Mouse (Mus musculus): ENCODE results near the gene Ostf1. TPM values are rescaled to one million over a fixed set of nuclear protein-coding genes. Genes with fewer than 3 reads are reported as not detected.

The Ostf1 gene
- polyA plus RNA-seq, 1 experiment from 2014 or later = 70.4 TPM

- H3K4me2 ChIP-seq (replicated peaks; ENCODE audit: low read depth, low read length) = no peak overlapping the region
- WGBS = 72% methylated on average over 6 of the region's 6 CpGs
- H3K4me3 ChIP-seq (ENCODE audit: low read depth, low read length) = no peak overlapping the region
- H3K9me3 ChIP-seq (ENCODE audit: control insufficient read depth, low read depth, low read length) = no peaks in the 10 kb centered on the region
- H3K9ac ChIP-seq (replicated peaks; ENCODE audit: low read depth, low read length) = no peak overlapping the region
- no peaks in the 10 kb centered on the region for H3K36me3 ChIP-seq (ENCODE audit: control insufficient read depth, insufficient read depth, low read length)
- no peaks in the 10 kb centered on the region for H3K27me3 ChIP-seq (ENCODE audit: control insufficient read depth, insufficient read depth, low read length)
- ATAC-seq (ENCODE audit: insufficient number of reproducible peaks, insufficient read depth, low FRiP score, low read depth) = no peak
- no peak overlapping the region for H3K27ac ChIP-seq (ENCODE audit: low read length)
- no peaks in the 10 kb centered on the region for H3K4me1 ChIP-seq (ENCODE audit: control insufficient read depth, insufficient read depth, low read length)
These were observed 18.9 kb upstream of the Ostf1 start for GRCm38 (mm10) chr19:18650473-18650872.

DNA sequence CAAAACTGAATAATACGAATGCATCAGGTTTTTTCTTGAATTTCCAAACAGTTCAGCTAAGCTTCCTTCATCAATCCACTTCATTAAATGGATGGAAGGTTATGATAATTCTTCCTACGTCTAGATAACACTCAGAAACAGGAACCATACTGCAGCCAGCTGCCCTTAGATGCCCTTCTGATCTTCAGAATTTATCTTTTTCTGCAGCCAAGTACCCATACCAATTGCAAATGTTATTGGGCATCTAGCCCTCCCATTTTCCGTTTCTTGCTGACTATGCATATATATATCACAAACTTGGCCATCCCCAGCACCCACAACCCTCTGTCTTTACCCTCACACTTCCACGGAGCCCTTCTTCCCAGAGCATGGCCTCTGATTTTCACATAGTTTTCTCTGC lies 18.3 kb upstream of the Ostf1 start:
- no peak overlapping the region for H3K9ac ChIP-seq (replicated peaks; ENCODE audit: low read depth, low read length)
- no peaks in the 10 kb centered on the region for H3K4me1 ChIP-seq (ENCODE audit: control insufficient read depth, insufficient read depth, low read length)
- H3K4me3 ChIP-seq (ENCODE audit: low read depth, low read length) = no peak overlapping the region
- no peak for ATAC-seq (ENCODE audit: insufficient number of reproducible peaks, insufficient read depth, low FRiP score, low read depth)
- H3K9me3 ChIP-seq (ENCODE audit: control insufficient read depth, low read depth, low read length) = no peaks in the 10 kb centered on the region
- WGBS = 76% methylated on average over 4 of the region's 4 CpGs
- no peaks in the 10 kb centered on the region for H3K27me3 ChIP-seq (ENCODE audit: control insufficient read depth, insufficient read depth, low read length)
- no peaks in the 10 kb centered on the region for H3K36me3 ChIP-seq (ENCODE audit: control insufficient read depth, insufficient read depth, low read length)
- H3K4me2 ChIP-seq (replicated peaks; ENCODE audit: low read depth, low read length) = no peak overlapping the region
- no peak overlapping the region for H3K27ac ChIP-seq (ENCODE audit: low read length)

GRCm38 (mm10) chr19:18648558-18648945 lies 16.9 kb upstream of the Ostf1 start:
- H3K9ac ChIP-seq (replicated peaks; ENCODE audit: low read depth, low read length) = no peak overlapping the region
- no peaks in the 10 kb centered on the region for H3K4me1 ChIP-seq (ENCODE audit: control insufficient read depth, insufficient read depth, low read length)
- WGBS = 80% methylated on average over 6 of the region's 6 CpGs
- H3K27ac ChIP-seq (ENCODE audit: low read length) = no peak overlapping the region
- H3K4me2 ChIP-seq (replicated peaks; ENCODE audit: low read depth, low read length) = no peak overlapping the region
- H3K27me3 ChIP-seq (ENCODE audit: control insufficient read depth, insufficient read depth, low read length) = no peaks in the 10 kb centered on the region
- H3K36me3 ChIP-seq (ENCODE audit: control insufficient read depth, insufficient read depth, low read length) = no peaks in the 10 kb centered on the region
- ATAC-seq (ENCODE audit: insufficient number of reproducible peaks, insufficient read depth, low FRiP score, low read depth) = no peak
- no peak overlapping the region for H3K4me3 ChIP-seq (ENCODE audit: low read depth, low read length)
- H3K9me3 ChIP-seq (ENCODE audit: control insufficient read depth, low read depth, low read length) = no peaks in the 10 kb centered on the region

- no peaks in the 10 kb centered on the region for H3K36me3 ChIP-seq (ENCODE audit: control insufficient read depth, insufficient read depth, low read length)
- H3K27me3 ChIP-seq (ENCODE audit: control insufficient read depth, insufficient read depth, low read length) = no peaks in the 10 kb centered on the region
- H3K9ac ChIP-seq (replicated peaks; ENCODE audit: low read depth, low read length) = no peak overlapping the region
- no peaks in the 10 kb centered on the region for H3K4me1 ChIP-seq (ENCODE audit: control insufficient read depth, insufficient read depth, low read length)
- no peak overlapping the region for H3K27ac ChIP-seq (ENCODE audit: low read length)
- no peak overlapping the region for H3K4me2 ChIP-seq (replicated peaks; ENCODE audit: low read depth, low read length)
- 50% methylated on average over 9 of the region's 9 CpGs for WGBS
- no peaks in the 10 kb centered on the region for H3K9me3 ChIP-seq (ENCODE audit: control insufficient read depth, low read depth, low read length)
- no peak for ATAC-seq (ENCODE audit: insufficient number of reproducible peaks, insufficient read depth, low FRiP score, low read depth)
- no peak overlapping the region for H3K4me3 ChIP-seq (ENCODE audit: low read depth, low read length)
These were observed 16.3 kb upstream of the Ostf1 start for GRCm38 (mm10) chr19:18647775-18648557.

- Histone ChIP-seq H3K9me3 (ENCODE audit: control insufficient read depth, low read depth, low read length) (no peaks in the 10 kb centered on the region), H3K36me3 (ENCODE audit: control insufficient read depth, insufficient read depth, low read length) (no peaks in the 10 kb centered on the region), H3K27me3 (ENCODE audit: control insufficient read depth, insufficient read depth, low read length) (no peaks in the 10 kb centered on the region), H3K4me2 (replicated peaks; ENCODE audit: low read depth, low read length) (no peak overlapping the region), H3K4me1 (ENCODE audit: control insufficient read depth, insufficient read depth, low read length) (no peaks in the 10 kb centered on the region), H3K27ac (ENCODE audit: low read length) (no peak overlapping the region), H3K9ac (replicated peaks; ENCODE audit: low read depth, low read length) (no peak overlapping the region), H3K4me3 (ENCODE audit: low read depth, low read length) (no peak overlapping the region)
- ATAC-seq (ENCODE audit: insufficient number of reproducible peaks, insufficient read depth, low FRiP score, low read depth) = no peak
- WGBS = 78% methylated on average over 5 of the region's 5 CpGs
These were observed 15.3 kb upstream of the Ostf1 start for GRCm38 (mm10) chr19:18646853-18647420.

GRCm38 (mm10) chr19:18646397-18646796 lies 14.8 kb upstream of the Ostf1 start:
- no peaks in the 10 kb centered on the region for H3K4me1 ChIP-seq (ENCODE audit: control insufficient read depth, insufficient read depth, low read length)
- H3K27ac ChIP-seq (ENCODE audit: low read length) = no peak overlapping the region
- H3K4me3 ChIP-seq (ENCODE audit: low read depth, low read length) = no peak overlapping the region
- ATAC-seq (ENCODE audit: insufficient number of reproducible peaks, insufficient read depth, low FRiP score, low read depth) = no peak
- H3K27me3 ChIP-seq (ENCODE audit: control insufficient read depth, insufficient read depth, low read length) = no peaks in the 10 kb centered on the region
- no peaks in the 10 kb centered on the region for H3K36me3 ChIP-seq (ENCODE audit: control insufficient read depth, insufficient read depth, low read length)
- no peak overlapping the region for H3K4me2 ChIP-seq (replicated peaks; ENCODE audit: low read depth, low read length)
- 62% methylated on average over 3 of the region's 3 CpGs for WGBS
- no peaks in the 10 kb centered on the region for H3K9me3 ChIP-seq (ENCODE audit: control insufficient read depth, low read depth, low read length)
- H3K9ac ChIP-seq (replicated peaks; ENCODE audit: low read depth, low read length) = no peak overlapping the region

DNA sequence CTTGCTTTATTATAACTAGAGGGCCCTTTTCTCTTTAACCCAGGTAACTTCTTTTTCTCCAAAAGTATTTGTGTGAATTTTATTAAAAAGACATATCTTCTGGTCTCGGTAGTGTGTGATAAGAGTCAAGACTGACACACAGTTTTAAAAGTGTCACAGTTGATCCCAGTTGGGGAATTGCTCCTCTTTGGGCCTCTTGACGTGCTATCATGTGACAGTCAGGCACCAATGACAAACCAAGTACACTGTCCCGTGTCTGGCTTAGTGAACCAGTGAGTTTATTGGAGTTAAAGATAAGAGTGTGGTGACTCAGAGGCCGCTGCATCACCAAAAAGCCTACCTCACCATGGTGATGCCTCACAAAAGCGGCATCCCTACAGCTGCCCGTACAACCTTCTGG lies 12.5 kb upstream of the Ostf1 start:
- Histone ChIP-seq H3K4me2 (replicated peaks; ENCODE audit: low read depth, low read length) (no peak overlapping the region), H3K36me3 (ENCODE audit: control insufficient read depth, insufficient read depth, low read length) (no peaks in the 10 kb centered on the region), H3K4me1 (ENCODE audit: control insufficient read depth, insufficient read depth, low read length) (no peaks in the 10 kb centered on the region), H3K4me3 (ENCODE audit: low read depth, low read length) (no peak overlapping the region), H3K9me3 (ENCODE audit: control insufficient read depth, low read depth, low read length) (no peaks in the 10 kb centered on the region), H3K9ac (replicated peaks; ENCODE audit: low read depth, low read length) (no peak overlapping the region), H3K27ac (ENCODE audit: low read length) (no peak overlapping the region), H3K27me3 (ENCODE audit: control insufficient read depth, insufficient read depth, low read length) (no peaks in the 10 kb centered on the region)
- peak; percentile 42; the same call in 1 of the 2 replicates for ATAC-seq (ENCODE audit: insufficient number of reproducible peaks, insufficient read depth, low FRiP score, low read depth)
- WGBS = 75% methylated on average over 6 of the region's 6 CpGs

DNA sequence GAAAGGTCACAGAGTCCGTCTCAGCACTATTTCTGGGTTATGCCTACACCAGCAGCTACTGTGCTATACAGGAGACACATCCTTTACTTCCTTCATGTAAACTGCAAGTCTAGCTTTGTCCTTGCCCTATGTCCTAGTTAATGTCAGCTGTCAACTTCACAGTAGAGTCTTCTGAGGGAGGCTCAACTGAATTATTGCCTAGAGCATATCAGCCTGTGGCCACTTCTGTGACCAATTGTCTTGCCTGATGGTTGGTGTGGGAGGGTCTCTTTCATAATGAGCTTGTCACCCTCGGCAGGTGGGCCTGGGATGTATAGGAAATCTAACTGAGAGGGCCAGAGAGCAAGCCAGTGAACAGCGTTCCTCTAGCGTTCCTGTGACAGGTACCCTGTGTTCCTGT lies 11.8 kb upstream of the Ostf1 start:
- H3K9me3 ChIP-seq (ENCODE audit: control insufficient read depth, low read depth, low read length) = no peaks in the 10 kb centered on the region
- ATAC-seq (ENCODE audit: insufficient number of reproducible peaks, insufficient read depth, low FRiP score, low read depth) = no peak
- WGBS = 71% methylated on average over 4 of the region's 4 CpGs
- H3K36me3 ChIP-seq (ENCODE audit: control insufficient read depth, insufficient read depth, low read length) = no peaks in the 10 kb centered on the region
- no peaks in the 10 kb centered on the region for H3K27me3 ChIP-seq (ENCODE audit: control insufficient read depth, insufficient read depth, low read length)
- no peak overlapping the region for H3K4me3 ChIP-seq (ENCODE audit: low read depth, low read length)
- H3K4me2 ChIP-seq (replicated peaks; ENCODE audit: low read depth, low read length) = no peak overlapping the region
- H3K4me1 ChIP-seq (ENCODE audit: control insufficient read depth, insufficient read depth, low read length) = no peaks in the 10 kb centered on the region
- H3K9ac ChIP-seq (replicated peaks; ENCODE audit: low read depth, low read length) = no peak overlapping the region
- H3K27ac ChIP-seq (ENCODE audit: low read length) = no peak overlapping the region

DNA sequence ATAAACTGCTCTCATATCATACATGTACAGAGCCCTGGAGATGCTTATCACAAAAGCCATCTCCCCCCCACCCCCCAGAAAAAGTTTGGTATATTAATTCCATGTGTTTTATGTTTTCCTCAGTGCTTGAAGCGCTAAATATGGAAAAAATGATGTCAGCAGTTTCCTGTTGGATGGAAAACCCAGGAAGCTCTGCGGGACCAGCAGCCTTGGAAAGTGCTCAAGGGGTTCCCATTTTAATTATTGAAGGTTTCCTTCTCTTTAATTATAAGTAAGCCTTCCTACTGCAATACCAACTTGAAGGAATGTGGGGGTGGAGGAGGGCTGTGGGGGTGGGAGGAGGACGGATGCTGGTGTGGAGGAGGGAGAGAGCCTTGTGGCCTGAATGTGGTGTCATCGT lies 9.4 kb upstream of the Ostf1 start:
- Histone ChIP-seq H3K9ac (replicated peaks; ENCODE audit: low read depth, low read length) (no peak overlapping the region), H3K9me3 (ENCODE audit: control insufficient read depth, low read depth, low read length) (no peaks in the 10 kb centered on the region), H3K4me1 (ENCODE audit: control insufficient read depth, insufficient read depth, low read length) (no peaks in the 10 kb centered on the region), H3K27me3 (ENCODE audit: control insufficient read depth, insufficient read depth, low read length) (no peaks in the 10 kb centered on the region), H3K4me2 (replicated peaks; ENCODE audit: low read depth, low read length) (no peak overlapping the region), H3K36me3 (ENCODE audit: control insufficient read depth, insufficient read depth, low read length) (no peaks in the 10 kb centered on the region), H3K27ac (ENCODE audit: low read length) (no peak overlapping the region), H3K4me3 (ENCODE audit: low read depth, low read length) (no peak overlapping the region)
- ATAC-seq (ENCODE audit: insufficient number of reproducible peaks, insufficient read depth, low FRiP score, low read depth) = no peak
- WGBS = 72% methylated on average over 4 of the region's 4 CpGs

All from stomach, embryonic 14.5 days (tissue).